Mouse (Mus musculus) cortical plate, adult 2 months (tissue): Measurements from ENCODE around the gene Bbc3. TPM values are rescaled to one million over a fixed set of nuclear protein-coding genes. Genes with fewer than 3 reads are reported as not detected.

Experiments
- H3K27ac ChIP-seq: fragments of 200-500 bp; 2 replicates; pipeline ENCODE4 v1.5.1; 2012; ENCODE audit warnings: low read length, control low read depth, inconsistent platforms; ENCODE audit not compliant: insufficient read depth
- H3K4me1 ChIP-seq: fragments of 200-500 bp; 2 replicates; pipeline ENCODE4 v1.6.1; 2011; ENCODE audit warnings: low read length; ENCODE audit not compliant: control insufficient read depth, insufficient read depth
- H3K4me3 ChIP-seq: fragments of 200-500 bp; 2 replicates; pipeline ENCODE4 v1.5.1; 2011; ENCODE audit warnings: mild to moderate bottlenecking, low read length, control low read depth; ENCODE audit not compliant: insufficient read depth
- CTCF ChIP-seq: fragments of 200-500 bp; IDR thresholded peaks from 2 replicates; pipeline ENCODE4 v1.5.1; 2011; ENCODE audit warnings: mild to moderate bottlenecking, control low read depth, low read length; ENCODE audit not compliant: insufficient read depth; ENCODE audit errors: extremely low read depth
- POLR2A ChIP-seq: fragments of 200-500 bp; IDR thresholded peaks from 2 replicates; pipeline ENCODE4 v1.6.1; 2011; ENCODE audit warnings: mild to moderate bottlenecking, low read length, control low read depth; ENCODE audit not compliant: insufficient read depth; ENCODE audit errors: extremely low read depth
- polyA plus RNA-seq: library from polyadenylated mRNA; depleted of rRNA; stranded (reverse); fragments of >200 nt; gene quantifications from 2 replicates; pipeline ENCODE4 v1.2.3, GENCODE M21; 2012

Bbc3 gene
- polyA plus RNA-seq, 1 experiment, result 8.1 TPM

DNA sequence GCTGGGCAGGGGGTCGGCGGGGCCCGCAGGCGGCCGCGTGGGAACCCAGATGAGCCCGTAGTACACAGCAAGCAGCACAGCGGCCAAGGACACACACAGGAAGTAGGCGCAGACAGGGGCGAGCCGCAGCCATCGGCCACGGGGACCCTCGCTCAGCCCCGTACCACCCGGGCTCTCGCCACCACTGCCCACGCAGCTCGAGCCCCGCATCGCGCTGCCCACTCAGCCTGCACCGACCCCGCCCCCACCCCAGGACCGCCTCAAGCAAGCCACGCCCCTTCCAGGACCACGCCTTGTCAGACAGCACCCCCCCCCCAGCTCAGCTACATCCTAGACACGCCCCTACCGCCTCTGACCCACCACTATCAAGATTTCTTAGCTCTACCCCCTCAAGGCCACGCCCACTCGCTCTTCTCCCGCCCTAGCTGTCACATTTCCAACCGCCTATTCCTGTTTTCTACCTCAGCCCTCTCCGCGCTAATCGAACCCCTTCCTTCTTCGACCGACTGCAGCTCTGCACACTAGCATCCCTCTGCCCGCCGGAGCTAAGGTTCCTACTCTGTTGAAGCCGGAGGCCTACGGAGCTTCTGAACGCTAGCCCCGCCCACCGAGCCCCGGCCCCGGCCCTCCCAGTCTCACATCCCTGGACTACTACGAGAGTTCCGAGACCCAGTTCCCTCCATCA is 35.0 kb upstream of the Bbc3 start, which contains the start of gene Inafm1:
Gene Inafm1 (minus strand): TSS at position 537 of the 685 bp plus-strand sequence.
- H3K4me1 ChIP-seq, result no peaks in the 10 kb centered on the region; the same call in 1 of the 2 replicates
- peak within 1 kb of the TSS; percentile 71 for H3K4me3 ChIP-seq
- H3K27ac ChIP-seq, result peak within 1 kb of the TSS; percentile 84
- TF ChIP-seq POLR2A (peak; percentile 38; the same call in 1 of the 2 replicates), CTCF (no peak)

GRCm38 (mm10) chr7:16273766-16274140 is 34.4 kb upstream of the Bbc3 start:
- TF ChIP-seq POLR2A (peak; percentile 57; the same call in 1 of the 2 replicates), CTCF (no peak)
- no peak overlapping the region for H3K27ac ChIP-seq
- no peaks in the 10 kb centered on the region; the same call in 1 of the 2 replicates for H3K4me1 ChIP-seq
- H3K4me3 ChIP-seq, result peak overlapping the region; percentile 71

DNA sequence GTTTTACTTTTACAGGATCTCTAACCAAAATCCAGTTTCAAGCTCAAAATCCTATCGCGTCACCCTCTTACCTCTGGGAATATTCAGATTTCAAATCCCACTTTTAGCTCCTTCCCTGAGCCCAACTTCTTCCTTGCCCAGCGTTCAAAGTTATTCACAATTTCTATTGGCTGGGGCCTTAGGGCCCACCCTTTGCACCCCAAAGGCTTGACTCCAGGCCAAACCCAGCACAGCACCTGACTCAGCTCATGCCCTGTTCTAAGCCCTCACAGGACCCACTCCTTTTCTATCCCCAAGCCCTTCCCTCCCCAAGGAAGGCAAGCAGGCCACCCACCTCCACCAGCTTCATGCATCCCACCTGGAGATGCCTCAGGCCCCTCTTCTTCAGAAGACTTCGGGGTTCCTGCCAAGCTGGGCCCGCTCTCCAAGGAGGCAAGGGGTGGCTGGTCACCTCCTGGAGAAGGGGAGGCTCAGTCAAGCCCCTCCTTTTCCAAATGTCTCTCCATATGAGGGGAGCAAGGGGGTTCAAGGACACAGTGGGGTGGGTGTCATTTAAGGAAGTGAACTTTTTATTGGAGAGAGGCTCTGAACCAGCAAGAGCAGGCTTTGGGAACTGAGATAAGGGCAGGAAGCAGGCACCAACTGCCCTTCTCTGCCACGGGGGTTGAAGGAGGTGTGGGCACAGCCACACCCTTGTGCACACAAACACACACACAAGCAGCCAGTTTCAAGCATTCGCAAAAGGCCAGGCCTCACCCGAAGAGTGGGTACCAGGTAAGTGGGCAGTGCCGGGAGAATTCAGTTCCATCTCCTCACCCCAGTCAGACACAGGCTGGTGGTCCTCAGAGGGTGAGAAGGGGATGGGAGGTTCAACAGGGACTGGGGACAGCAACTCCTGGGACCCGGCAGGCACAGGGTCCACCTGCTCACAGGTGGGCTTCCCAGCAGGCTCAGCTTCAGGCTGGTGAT is 33.0 kb upstream of the Bbc3 start:
- no peaks in the 10 kb centered on the region; the same call in 1 of the 2 replicates for H3K4me1 ChIP-seq
- TF ChIP-seq POLR2A, result no peak
- no peak for TF ChIP-seq CTCF
- H3K4me3 ChIP-seq, result no peak overlapping the region
- H3K27ac ChIP-seq, result no peak overlapping the region

- no peaks in the 10 kb centered on the region for H3K4me1 ChIP-seq
Observed at GRCm38 (mm10) chr7:16280721-16281120, 27.5 kb upstream of the Bbc3 start.

GRCm38 (mm10) chr7:16282334-16282733 is 25.9 kb upstream of the Bbc3 start:
- TF ChIP-seq POLR2A, result no peak
- no peak for TF ChIP-seq CTCF
- Histone ChIP-seq H3K4me3 (no peak overlapping the region), H3K27ac (no peak overlapping the region), H3K4me1 (no peaks in the 10 kb centered on the region)

More at GRCm38 (mm10) chr7:16280721-16281120, 27.5 kb upstream of the Bbc3 start:
- no peak overlapping the region for H3K27ac ChIP-seq
- no peak overlapping the region for H3K4me3 ChIP-seq
- no peak for TF ChIP-seq POLR2A
- TF ChIP-seq CTCF, result no peak

DNA sequence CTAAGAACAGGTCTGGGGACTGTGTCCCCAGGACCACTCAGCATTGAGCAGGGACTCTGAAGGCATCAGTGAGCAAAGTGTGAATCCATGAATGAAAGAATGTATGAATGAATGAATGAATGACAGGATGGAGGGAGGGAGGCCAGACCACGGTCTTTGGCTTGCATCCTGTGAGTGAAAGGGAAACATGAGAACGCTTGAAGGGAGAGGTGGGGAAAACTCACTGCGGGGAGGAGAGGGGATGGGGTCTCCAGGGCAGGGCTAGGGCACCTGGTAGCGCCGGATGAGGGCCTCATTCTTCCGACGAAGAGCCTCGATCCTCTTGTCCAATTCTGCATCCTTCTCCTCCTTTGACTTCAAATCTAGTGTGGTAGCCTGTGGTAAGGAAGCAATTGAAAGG is 24.2 kb upstream of the Bbc3 start:
- Histone ChIP-seq H3K27ac (no peak overlapping the region), H3K4me1 (no peaks in the 10 kb centered on the region), H3K4me3 (no peak overlapping the region)
- TF ChIP-seq POLR2A, result no peak
- no peak for TF ChIP-seq CTCF

DNA sequence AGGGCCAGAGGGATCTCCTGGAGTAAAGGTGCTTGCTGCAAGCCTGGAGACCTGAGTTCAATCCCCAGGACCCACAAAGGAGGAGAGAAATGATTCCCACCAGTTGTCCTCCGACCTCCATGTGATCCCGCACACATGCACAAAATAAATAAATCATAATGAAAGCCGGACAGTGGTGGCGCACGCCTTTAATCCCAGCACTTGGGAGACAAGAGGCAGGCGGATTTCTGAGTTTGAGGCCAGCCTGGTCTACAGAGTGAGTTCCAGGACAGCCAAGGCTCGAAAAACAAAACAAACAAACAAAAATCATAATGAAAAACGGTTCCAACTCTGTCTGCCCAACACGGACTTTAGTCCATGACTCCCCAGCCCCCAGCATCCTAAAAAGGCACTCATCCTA is 23.3 kb upstream of the Bbc3 start:
- no peaks in the 10 kb centered on the region for H3K4me1 ChIP-seq
- TF ChIP-seq POLR2A (no peak), CTCF (no peak)
- H3K27ac ChIP-seq, result no peak overlapping the region
- no peak overlapping the region for H3K4me3 ChIP-seq

- H3K4me1 ChIP-seq, result no peaks in the 10 kb centered on the region
- H3K4me3 ChIP-seq, result peak overlapping the region; percentile 50
- no peak overlapping the region for H3K27ac ChIP-seq
- TF ChIP-seq POLR2A, result no peak
Observed at GRCm38 (mm10) chr7:16285450-16286025, 22.7 kb upstream of the Bbc3 start.

- no peak within 1 kb of the TSS for H3K27ac ChIP-seq
- H3K4me3 ChIP-seq, result peak within 1 kb of the TSS; percentile 50
- TF ChIP-seq CTCF (no peak), POLR2A (peak; percentile 66)
- H3K4me1 ChIP-seq, result no peaks in the 10 kb centered on the region
Observed at GRCm38 (mm10) chr7:16286026-16286961, 21.9 kb upstream of the Bbc3 start, which contains the start of gene Ccdc9. Gene Ccdc9, minus strand, starts transcription at chr7:16286795.

- no peak for TF ChIP-seq CTCF
- no peak for TF ChIP-seq POLR2A
- peak overlapping the region; percentile 50 for H3K4me3 ChIP-seq
- H3K27ac ChIP-seq, result no peak overlapping the region
Observed at GRCm38 (mm10) chr7:16287016-16287415, 21.2 kb upstream of the Bbc3 start.

More at GRCm38 (mm10) chr7:16287016-16287415, 21.2 kb upstream of the Bbc3 start:
- H3K4me1 ChIP-seq, result no peaks in the 10 kb centered on the region
